Mouse (Mus musculus): ENCODE data around the gene Csn1s2a. TPM values are rescaled to one million over a fixed set of nuclear protein-coding genes. Genes with fewer than 3 reads are reported as not detected.
"Not testable (repeated sequence)": the region's sequence is repeated elsewhere in the genome, so short reads cannot be mapped to it uniquely, and the experiment has no call there.

The Csn1s2a gene
- not detected for total RNA-seq (2021)
- long read RNA-seq, experiment 1 = 0 reads
- long read RNA-seq, experiment 2 = 0 reads

DNA sequence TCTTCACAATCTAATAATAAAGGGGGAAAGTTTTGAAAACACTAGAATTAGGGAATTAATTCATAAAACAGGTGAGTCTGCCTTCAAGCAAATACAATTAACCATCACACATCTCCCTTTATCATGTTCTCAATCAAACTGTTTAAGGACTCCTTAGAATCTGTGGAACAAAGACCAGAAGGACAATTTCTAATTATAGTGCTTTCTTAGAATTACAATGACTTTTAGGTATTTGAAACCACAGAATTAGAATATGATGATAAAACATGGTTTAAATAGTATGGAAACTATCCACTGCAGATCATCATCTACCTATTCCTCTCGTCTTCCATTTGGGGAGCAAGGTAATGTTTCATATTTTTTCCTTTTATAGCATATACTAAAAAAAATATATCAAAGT lies at the start of gene Csn1s2a:
Csn1s2a (plus strand) TSS at position 301 of the 400 bp plus-strand sequence.
- no peak for TF ChIP-seq CTCF (IDR thresholded peaks at IDR 0.05)
- H3K4me3 ChIP-seq = no peak within 1 kb of the TSS
- intact Hi-C loops (cut with DNase I) = no loop called here
- DNase-seq (ENCODE audit: extremely low spot score in 1 of 2, low spot score in 2 of 2) = no peak
- H3K27ac ChIP-seq = no peak within 1 kb of the TSS

- no peak for TF ChIP-seq CTCF (IDR thresholded peaks at IDR 0.05)
- Histone ChIP-seq H3K27ac (no peak overlapping the region), H3K4me3 (no peak overlapping the region)
- no peak for DNase-seq (ENCODE audit: extremely low spot score in 1 of 2, low spot score in 2 of 2)
- intact Hi-C loops (cut with DNase I) = no loop called here
Measured at GRCm38 (mm10) chr5:87734821-87735220, 39.5 kb upstream of the Csn1s2a start.

GRCm38 (mm10) chr5:87753471-87753870 lies 20.9 kb upstream of the Csn1s2a start:
- no peak for DNase-seq (ENCODE audit: extremely low spot score in 1 of 2, low spot score in 2 of 2)
- no peak overlapping the region for H3K4me3 ChIP-seq
- no peak for TF ChIP-seq CTCF (IDR thresholded peaks at IDR 0.05)
- intact Hi-C loops (cut with DNase I) = no loop called here
- no peak overlapping the region for H3K27ac ChIP-seq

GRCm38 (mm10) chr5:87764546-87764945 lies 9.8 kb upstream of the Csn1s2a start:
- TF ChIP-seq CTCF (IDR thresholded peaks at IDR 0.05) = no peak
- DNase-seq (ENCODE audit: extremely low spot score in 1 of 2, low spot score in 2 of 2) = no peak
- Histone ChIP-seq H3K4me3 (no peak overlapping the region), H3K27ac (no peak overlapping the region)
- intact Hi-C loops (cut with DNase I) = no loop called here

DNA sequence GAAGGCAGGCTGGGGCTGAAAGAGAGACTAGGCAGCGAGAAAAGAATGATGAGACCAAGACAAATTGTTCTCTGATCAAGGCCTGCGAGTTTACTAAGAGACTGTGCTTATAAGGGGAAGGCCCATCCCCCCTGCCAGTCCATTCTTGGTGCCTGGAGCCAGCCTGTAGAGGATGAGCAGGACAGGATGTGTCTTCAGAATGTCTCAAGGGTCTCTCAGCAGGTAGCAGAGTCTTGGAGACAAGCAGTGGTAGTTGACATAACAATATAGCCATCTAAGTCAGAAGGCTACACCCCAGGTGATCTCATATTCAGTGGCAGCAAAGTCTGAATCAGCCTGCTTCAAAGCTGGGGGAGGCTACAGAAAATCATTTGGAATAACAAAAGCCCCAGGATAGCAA lies 2.2 kb upstream of the Csn1s2a start:
- DNase-seq (ENCODE audit: extremely low spot score in 1 of 2, low spot score in 2 of 2); H3K4me3 ChIP-seq; intact Hi-C loops (cut with DNase I); H3K27ac ChIP-seq: not testable (repeated sequence)

GRCm38 (mm10) chr5:87782731-87783130 lies 8.4 kb downstream of the Csn1s2a start:
- intact Hi-C loops (cut with DNase I) = loop anchor here (5.0 to 10.0 kb wide), 2 partner anchors 585 to 612 kb away; no protein-coding TSS in a partner anchor
- TF ChIP-seq CTCF (IDR thresholded peaks at IDR 0.05) = peak; percentile 45
- no peak for DNase-seq (ENCODE audit: extremely low spot score in 1 of 2, low spot score in 2 of 2)
- H3K27ac ChIP-seq = no peak overlapping the region
- H3K4me3 ChIP-seq = no peak overlapping the region

GRCm38 (mm10) chr5:87807782-87808181 lies 33.4 kb downstream of the Csn1s2a start, which contains the start of gene Csn1s2b:
Gene Csn1s2b, plus strand, starts transcription at chr5:87808082.
- Histone ChIP-seq H3K4me3 (no peak within 1 kb of the TSS), H3K27ac (no peak within 1 kb of the TSS)
- intact Hi-C loops (cut with DNase I) = no loop called here
- DNase-seq (ENCODE audit: extremely low spot score in 1 of 2, low spot score in 2 of 2) = no peak
- no peak for TF ChIP-seq CTCF (IDR thresholded peaks at IDR 0.05)

GRCm38 (mm10) chr5:87809253-87809652 lies 34.9 kb downstream of the Csn1s2a start:
- Histone ChIP-seq H3K27ac (no peak overlapping the region), H3K4me3 (no peak overlapping the region)
- no peak for DNase-seq (ENCODE audit: extremely low spot score in 1 of 2, low spot score in 2 of 2)
- intact Hi-C loops (cut with DNase I) = no loop called here
- TF ChIP-seq CTCF (IDR thresholded peaks at IDR 0.05) = no peak

GRCm38 (mm10) chr5:87825386-87825785 lies 51.0 kb downstream of the Csn1s2a start, which contains the start of gene Prr27:
Gene Prr27, plus strand, starts transcription at chr5:87825686.
- no peak for TF ChIP-seq CTCF (IDR thresholded peaks at IDR 0.05)
- intact Hi-C loops (cut with DNase I) = no loop called here
- DNase-seq (ENCODE audit: extremely low spot score in 1 of 2, low spot score in 2 of 2) = no peak
- H3K27ac ChIP-seq = no peak within 1 kb of the TSS
- H3K4me3 ChIP-seq = no peak within 1 kb of the TSS

Other genes starting within 250 kb of the Csn1s2a start
- not detected for gene Sult1b1, start 236.4 kb upstream of the Csn1s2a start, total RNA-seq (2021)
- not detected for gene Sult1d1, start 205.5 kb upstream of the Csn1s2a start, total RNA-seq (2021)
- not detected for gene Sult1e1, start 183.0 kb upstream of the Csn1s2a start, total RNA-seq (2021)
- not detected for gene Csn1s1, start 108.4 kb upstream of the Csn1s2a start, total RNA-seq (2021)
- gene Csn2, start 74.9 kb upstream of the Csn1s2a start, total RNA-seq (2021) = not detected
- gene Csn1s2b, start 33.5 kb downstream of the Csn1s2a start, total RNA-seq (2021) = not detected
- not detected for gene Prr27, start 51.1 kb downstream of the Csn1s2a start, total RNA-seq (2021)
- gene Odam, start 110.5 kb downstream of the Csn1s2a start, total RNA-seq (2021) = not detected
- gene Csn3, start 151.0 kb downstream of the Csn1s2a start, total RNA-seq (2021) = not detected
- gene 2310003L06Rik, start 194.9 kb downstream of the Csn1s2a start, total RNA-seq (2021) = not detected
- gene Gm28434, start 194.9 kb downstream of the Csn1s2a start, total RNA-seq (2021) = not detected
- gene Cabs1, start 204.9 kb downstream of the Csn1s2a start, total RNA-seq (2021) = not detected
- not detected for gene Smr3a, start 228.0 kb downstream of the Csn1s2a start, total RNA-seq (2021)